Mouse (Mus musculus) stomach, embryonic 16.5 days (tissue): ENCODE results near the gene Idua. TPM values are rescaled to one million over a fixed set of nuclear protein-coding genes. Genes with fewer than 3 reads are reported as not detected.

Experiments
- ATAC-seq: fragments of 200-750 bp; cut with Nextera tagmentation; 2 replicates; pipeline ENCODE4 v1.8.0; 2017; ENCODE audit warnings: moderate number of reproducible peaks, moderate TSS enrichment; ENCODE audit not compliant: insufficient read depth, low FRiP score
- H3K27ac ChIP-seq: fragments of 300-500 bp; sonication (generic); 2 replicates; pipeline ENCODE4 v1.5.1; 2014; ENCODE audit warnings: low read length
- H3K27me3 ChIP-seq: fragments of 300-500 bp; sonication (generic); 2 replicates; pipeline ENCODE4 v1.6.1; 2014; ENCODE audit warnings: low read length, control low read depth, mixed read lengths; ENCODE audit not compliant: control insufficient read depth, insufficient read depth
- H3K36me3 ChIP-seq: fragments of 300-500 bp; sonication (generic); 2 replicates; pipeline ENCODE4 v1.6.1; 2014; ENCODE audit warnings: low read length; ENCODE audit not compliant: control insufficient read depth, insufficient read depth
- H3K4me1 ChIP-seq: fragments of 300-500 bp; sonication (generic); 2 replicates; pipeline ENCODE4 v1.6.1; 2014; ENCODE audit warnings: low read length, control low read depth, mixed read lengths; ENCODE audit not compliant: control insufficient read depth, insufficient read depth
- H3K4me2 ChIP-seq: fragments of 300-500 bp; sonication (generic); 2 replicates; pipeline ENCODE4 v1.6.1; 2014; ENCODE audit warnings: low read depth, low read length, mixed read lengths
- H3K4me3 ChIP-seq: fragments of 300-500 bp; sonication (generic); replicated peaks from 2 replicates; pipeline ENCODE4 v1.5.1; 2014; ENCODE audit warnings: mild to moderate bottlenecking, low read length
- H3K9ac ChIP-seq: fragments of 300-500 bp; sonication (generic); 2 replicates; pipeline ENCODE4 v1.6.1; 2014; ENCODE audit warnings: low read length
- H3K9me3 ChIP-seq: fragments of 300-500 bp; sonication (generic); replicated peaks from 2 replicates; pipeline ENCODE4 v1.6.1; 2016; ENCODE audit warnings: low read length, control low read depth; ENCODE audit not compliant: control insufficient read depth
- WGBS: fragments of 180-500 bp; shearing (Covaris S2); extraction: QIAGEN DNeasy Blood & Tissue Kit; methylation state at CpG from one replicate; pipeline ENCODE4 v1.1.7; 2014; 5-methylcytosine and 5-hydroxymethylcytosine counted together
- polyA plus RNA-seq: library from polyadenylated mRNA; unstranded; fragments of >200 nt; fragmentation: Nextera tagmentation; extraction: Ambion mirVana; gene quantifications from 2 replicates; pipeline ENCODE4 v1.2.1, GENCODE M21; 2015

Idua gene
- polyA plus RNA-seq, 1 experiment from 2014 or later, result 15.2 TPM

GRCm38 (mm10) chr5:108636172-108636571 lies 24.0 kb upstream of the Idua start:
- H3K4me3 ChIP-seq, result no peak overlapping the region
- no peak overlapping the region for H3K9ac ChIP-seq
- H3K27ac ChIP-seq, result no peak overlapping the region
- H3K9me3 ChIP-seq, result no peaks in the 10 kb centered on the region
- H3K4me1 ChIP-seq, result no peaks in the 10 kb centered on the region
- ATAC-seq, result no peak
- no peaks in the 10 kb centered on the region for H3K27me3 ChIP-seq
- no peaks in the 10 kb centered on the region for H3K36me3 ChIP-seq
- no peak overlapping the region for H3K4me2 ChIP-seq
- 67% methylated on average over 4 of the region's 4 CpGs for WGBS

- Histone ChIP-seq H3K27me3 (no peaks in the 10 kb centered on the region), H3K4me1 (no peaks in the 10 kb centered on the region), H3K36me3 (no peaks in the 10 kb centered on the region; the same call in 1 of the 2 replicates), H3K4me3 (no peak overlapping the region), H3K9ac (no peak overlapping the region), H3K9me3 (no peaks in the 10 kb centered on the region), H3K4me2 (no peak overlapping the region), H3K27ac (no peak overlapping the region)
- ATAC-seq, result no peak
- WGBS, result 66% methylated on average over 2 of the region's 2 CpGs
Observed at GRCm38 (mm10) chr5:108643674-108644073, 16.5 kb upstream of the Idua start.

GRCm38 (mm10) chr5:108645651-108646342 lies 14.3 kb upstream of the Idua start:
- ATAC-seq, result no peak
- 88% methylated on average over 9 of the region's 9 CpGs for WGBS
- Histone ChIP-seq H3K36me3 (no peaks in the 10 kb centered on the region; the same call in 1 of the 2 replicates), H3K4me1 (no peaks in the 10 kb centered on the region), H3K4me2 (no peak overlapping the region), H3K4me3 (no peak overlapping the region), H3K9me3 (no peaks in the 10 kb centered on the region), H3K27me3 (no peaks in the 10 kb centered on the region), H3K9ac (no peak overlapping the region), H3K27ac (no peak overlapping the region)

- 88% methylated on average over 3 of the region's 3 CpGs for WGBS
- Histone ChIP-seq H3K9me3 (no peaks in the 10 kb centered on the region), H3K36me3 (no peaks in the 10 kb centered on the region; the same call in 1 of the 2 replicates), H3K27me3 (no peaks in the 10 kb centered on the region), H3K4me1 (no peaks in the 10 kb centered on the region), H3K27ac (no peak overlapping the region), H3K4me2 (no peak overlapping the region), H3K9ac (no peak overlapping the region), H3K4me3 (no peak overlapping the region)
- no peak for ATAC-seq
Observed at GRCm38 (mm10) chr5:108646343-108646660, 13.8 kb upstream of the Idua start.

GRCm38 (mm10) chr5:108647311-108647710 lies 12.8 kb upstream of the Idua start:
- H3K36me3 ChIP-seq, result no peaks in the 10 kb centered on the region; the same call in 1 of the 2 replicates
- no peak overlapping the region for H3K27ac ChIP-seq
- no peak overlapping the region for H3K4me3 ChIP-seq
- H3K4me1 ChIP-seq, result no peaks in the 10 kb centered on the region
- H3K9me3 ChIP-seq, result no peaks in the 10 kb centered on the region
- WGBS, result 79% methylated on average over 2 of the region's 2 CpGs
- no peak for ATAC-seq
- H3K27me3 ChIP-seq, result no peaks in the 10 kb centered on the region
- no peak overlapping the region for H3K4me2 ChIP-seq
- no peak overlapping the region for H3K9ac ChIP-seq

GRCm38 (mm10) chr5:108647820-108648465 lies 12.2 kb upstream of the Idua start:
- H3K27ac ChIP-seq, result no peak overlapping the region
- H3K27me3 ChIP-seq, result no peaks in the 10 kb centered on the region
- H3K9ac ChIP-seq, result no peak overlapping the region
- WGBS, result 86% methylated on average over 2 of the region's 2 CpGs
- no peaks in the 10 kb centered on the region; the same call in 1 of the 2 replicates for H3K36me3 ChIP-seq
- H3K4me1 ChIP-seq, result no peaks in the 10 kb centered on the region
- H3K4me2 ChIP-seq, result no peak overlapping the region
- H3K4me3 ChIP-seq, result no peak overlapping the region
- H3K9me3 ChIP-seq, result no peaks in the 10 kb centered on the region
- no peak for ATAC-seq

GRCm38 (mm10) chr5:108648937-108649576 lies 11.1 kb upstream of the Idua start:
- Histone ChIP-seq H3K27ac (no peak overlapping the region), H3K27me3 (no peaks in the 10 kb centered on the region), H3K4me3 (no peak overlapping the region), H3K4me2 (no peak overlapping the region), H3K9me3 (no peaks in the 10 kb centered on the region), H3K9ac (no peak overlapping the region), H3K36me3 (peaks cover 3% of the 10 kb centered on the region), H3K4me1 (no peaks in the 10 kb centered on the region)
- WGBS, result 88% methylated on average over 11 of the region's 11 CpGs
- ATAC-seq, result no peak

- H3K27ac ChIP-seq, result no peak overlapping the region
- no peak overlapping the region for H3K4me3 ChIP-seq
- H3K4me2 ChIP-seq, result no peak overlapping the region
- peaks cover 3% of the 10 kb centered on the region for H3K36me3 ChIP-seq
- H3K9ac ChIP-seq, result no peak overlapping the region
- H3K27me3 ChIP-seq, result no peaks in the 10 kb centered on the region
- H3K9me3 ChIP-seq, result no peaks in the 10 kb centered on the region
- no peaks in the 10 kb centered on the region for H3K4me1 ChIP-seq
- 87% methylated on average over 7 of the region's 7 CpGs for WGBS
- ATAC-seq, result no peak
Observed at GRCm38 (mm10) chr5:108650341-108650740, 9.8 kb upstream of the Idua start.

- Histone ChIP-seq H3K27ac (no peak overlapping the region), H3K36me3 (peaks cover 3% of the 10 kb centered on the region), H3K4me1 (no peaks in the 10 kb centered on the region), H3K9me3 (no peaks in the 10 kb centered on the region), H3K9ac (no peak overlapping the region), H3K4me2 (no peak overlapping the region), H3K27me3 (no peaks in the 10 kb centered on the region), H3K4me3 (no peak overlapping the region)
- WGBS, result 80% methylated on average over 5 of the region's 5 CpGs
- ATAC-seq, result no peak
Observed at GRCm38 (mm10) chr5:108651136-108651720, 8.9 kb upstream of the Idua start.
